Mouse (Mus musculus): ENCODE measurements around the gene Hyal2. TPM values are rescaled to one million over a fixed set of nuclear protein-coding genes. Genes with fewer than 3 reads are reported as not detected.
A peak's percentile ranks its signal among the peaks of the same experiment; 100 is the strongest.

Hyal2 gene
- polyA plus RNA-seq, 1 experiment from 2014 or later = 128 TPM

DNA sequence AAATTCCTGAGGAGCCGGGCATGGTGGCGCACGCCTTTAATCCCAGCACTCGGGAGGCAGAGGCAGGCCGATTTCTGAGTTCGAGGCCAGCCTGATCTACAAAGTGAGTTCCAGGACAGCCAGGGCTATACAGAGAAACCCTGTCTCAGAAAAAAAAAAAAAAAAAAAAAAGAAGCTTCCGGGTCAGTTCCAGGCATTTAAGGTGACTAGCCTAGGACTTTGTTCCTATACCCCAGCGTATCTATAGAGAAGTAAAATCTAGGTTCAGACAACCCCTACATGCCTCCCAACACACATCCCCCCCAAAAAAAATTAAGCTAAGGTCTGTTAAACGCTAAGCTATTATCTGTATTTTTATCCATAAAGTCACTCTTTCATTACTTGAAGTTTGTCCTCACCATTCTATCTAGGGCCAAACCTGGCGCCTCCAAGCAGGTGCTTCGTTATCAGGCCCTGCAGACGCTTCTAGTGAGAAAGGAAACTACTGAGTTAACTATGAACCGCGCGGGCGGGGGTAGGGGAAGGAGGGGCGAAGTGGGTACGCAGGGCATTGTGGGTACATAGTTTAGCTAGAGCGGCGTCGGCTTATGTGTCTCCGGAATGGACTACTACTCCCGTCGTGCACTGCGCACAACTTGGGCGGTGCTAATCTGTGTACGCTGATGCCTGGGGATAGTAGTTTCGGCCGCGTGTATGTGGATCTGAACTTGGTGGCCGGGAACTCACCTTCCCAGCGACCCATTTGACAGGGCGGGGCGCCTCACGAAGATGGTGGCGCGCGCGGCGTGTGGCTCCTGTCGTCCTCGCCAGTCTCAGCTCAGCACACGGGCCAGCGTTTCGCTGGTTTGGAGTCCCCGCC is 19.5 kb downstream of the Hyal2 start, which contains the start of gene Ifrd2:
Gene Ifrd2 (plus strand): TSS at position 669 of the 859 bp plus-strand sequence.
- DNase-seq (ENCODE audit: low spot score) (peak; percentile 95), ATAC-seq (ENCODE audit: insufficient read depth, low FRiP score, low TSS enrichment) (peak; percentile 96)
- Histone ChIP-seq H3K4me2 (ENCODE audit: low read depth) (peak within 1 kb of the TSS; percentile 89), H3K9ac (ENCODE audit: low read length) (peak within 1 kb of the TSS; percentile 57), H3K27ac (ENCODE audit: low read depth, low read length) (peak within 1 kb of the TSS; percentile 53; the same call in 1 of the 2 replicates), H3K4me1 (ENCODE audit: control insufficient read depth, insufficient read depth, low read length) (peaks cover 6% of the 10 kb centered on the region), H3K36me3 (ENCODE audit: control insufficient read depth, insufficient read depth, low read length) (peaks cover 8% of the 10 kb centered on the region), H3K9me3 (ENCODE audit: control insufficient read depth, low read length) (no peaks in the 10 kb centered on the region), H3K4me3 (ENCODE audit: low read depth, low read length) (peak within 1 kb of the TSS; percentile 78), H3K27me3 (ENCODE audit: control insufficient read depth, insufficient read depth, low read length) (no peaks in the 10 kb centered on the region)
- 13% methylated on average over 46 of the region's 46 CpGs for WGBS

DNA sequence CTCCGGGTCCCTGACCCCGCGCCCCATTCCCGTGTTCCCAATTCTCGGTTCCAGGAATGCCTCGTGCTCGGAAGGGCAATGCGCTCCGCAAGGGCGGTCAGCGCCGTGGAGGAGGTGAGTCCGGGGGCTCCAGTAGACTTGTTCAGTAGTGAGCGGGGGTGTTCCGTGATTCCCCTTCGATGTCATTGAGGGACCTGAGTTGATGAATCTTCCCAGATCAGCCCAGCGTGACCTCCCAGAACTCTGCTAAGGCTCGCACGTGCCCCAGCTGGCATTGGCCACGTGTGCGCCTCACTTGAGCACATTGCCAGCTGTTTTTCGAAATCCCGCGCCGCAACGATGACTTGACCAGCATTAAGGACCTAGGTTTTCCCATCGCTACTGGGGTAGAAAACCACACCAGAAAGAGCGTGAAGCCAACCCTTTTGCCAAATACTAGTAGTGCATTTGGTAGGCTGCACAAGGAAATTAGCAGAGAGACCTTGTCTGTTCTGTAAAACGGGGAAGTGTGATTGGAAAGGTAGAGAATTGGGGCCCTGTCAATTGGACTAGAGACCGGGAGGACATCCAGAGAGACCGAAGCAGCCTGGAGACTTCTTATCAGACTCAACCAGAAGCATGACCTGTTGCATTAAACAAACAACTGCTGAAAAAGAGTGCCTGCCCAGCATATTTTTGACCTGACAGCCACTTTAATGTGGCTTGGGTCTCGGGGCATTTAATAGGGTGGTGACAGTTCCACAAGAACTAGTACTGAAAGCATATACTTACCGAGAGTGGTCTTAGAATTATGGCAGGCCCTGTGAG is 20.3 kb downstream of the Hyal2 start:
- Histone ChIP-seq H3K9ac (ENCODE audit: low read length) (peak overlapping the region; percentile 57), H3K36me3 (ENCODE audit: control insufficient read depth, insufficient read depth, low read length) (peaks cover 12% of the 10 kb centered on the region), H3K4me3 (ENCODE audit: low read depth, low read length) (peak overlapping the region; percentile 78), H3K27ac (ENCODE audit: low read depth, low read length) (peak overlapping the region; percentile 53; the same call in 1 of the 2 replicates), H3K4me1 (ENCODE audit: control insufficient read depth, insufficient read depth, low read length) (peaks cover 6% of the 10 kb centered on the region), H3K9me3 (ENCODE audit: control insufficient read depth, low read length) (no peaks in the 10 kb centered on the region), H3K4me2 (ENCODE audit: low read depth) (peak overlapping the region; percentile 89), H3K27me3 (ENCODE audit: control insufficient read depth, insufficient read depth, low read length) (no peaks in the 10 kb centered on the region)
- WGBS = 6% methylated on average over 33 of the region's 33 CpGs
- DNase-seq (ENCODE audit: low spot score) = no peak
- peak; percentile 50 for ATAC-seq (ENCODE audit: insufficient read depth, low FRiP score, low TSS enrichment)

DNA sequence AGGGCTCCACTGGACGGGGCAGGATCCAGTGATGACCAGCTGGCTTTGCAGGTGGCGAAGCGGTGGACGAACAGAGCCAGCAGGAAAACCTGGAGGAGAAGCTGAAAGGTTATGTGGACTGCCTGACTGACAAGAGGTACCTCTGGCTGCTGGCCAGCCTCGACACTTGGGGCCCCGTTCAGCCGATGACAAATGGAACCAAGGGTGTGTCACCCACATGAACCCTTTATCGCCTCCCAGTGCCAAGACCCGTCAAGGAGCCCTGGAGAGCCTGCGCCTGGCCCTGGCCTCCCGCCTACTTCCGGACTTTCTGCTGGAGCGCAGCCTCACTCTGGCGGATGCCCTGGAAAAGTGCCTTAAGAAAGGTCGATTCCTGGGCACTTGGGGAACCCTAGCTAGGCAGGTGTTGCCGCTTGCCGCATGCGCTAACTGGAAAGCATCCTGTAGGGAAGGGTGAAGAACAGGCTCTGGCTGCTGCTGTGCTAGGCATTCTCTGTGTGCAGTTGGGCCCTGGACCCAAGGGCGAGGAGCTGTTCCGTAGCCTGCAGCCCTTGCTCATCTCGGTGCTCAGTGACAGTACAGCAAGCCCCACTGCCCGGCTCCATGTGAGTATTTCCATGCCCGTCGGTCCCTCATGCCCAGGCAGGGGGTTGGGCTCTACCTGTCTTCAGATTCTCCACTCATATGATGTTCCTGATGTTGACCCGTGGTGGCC is 22.5 kb downstream of the Hyal2 start:
- WGBS = 90% methylated on average over 25 of the region's 25 CpGs
- Histone ChIP-seq H3K4me1 (ENCODE audit: control insufficient read depth, insufficient read depth, low read length) (peaks cover 6% of the 10 kb centered on the region), H3K27ac (ENCODE audit: low read depth, low read length) (no peak overlapping the region), H3K4me2 (ENCODE audit: low read depth) (no peak overlapping the region), H3K4me3 (ENCODE audit: low read depth, low read length) (no peak overlapping the region), H3K9ac (ENCODE audit: low read length) (no peak overlapping the region), H3K9me3 (ENCODE audit: control insufficient read depth, low read length) (no peaks in the 10 kb centered on the region), H3K27me3 (ENCODE audit: control insufficient read depth, insufficient read depth, low read length) (no peaks in the 10 kb centered on the region), H3K36me3 (ENCODE audit: control insufficient read depth, insufficient read depth, low read length) (peaks cover 14% of the 10 kb centered on the region)
- ATAC-seq (ENCODE audit: insufficient read depth, low FRiP score, low TSS enrichment) = no peak
- DNase-seq (ENCODE audit: low spot score) = no peak

DNA sequence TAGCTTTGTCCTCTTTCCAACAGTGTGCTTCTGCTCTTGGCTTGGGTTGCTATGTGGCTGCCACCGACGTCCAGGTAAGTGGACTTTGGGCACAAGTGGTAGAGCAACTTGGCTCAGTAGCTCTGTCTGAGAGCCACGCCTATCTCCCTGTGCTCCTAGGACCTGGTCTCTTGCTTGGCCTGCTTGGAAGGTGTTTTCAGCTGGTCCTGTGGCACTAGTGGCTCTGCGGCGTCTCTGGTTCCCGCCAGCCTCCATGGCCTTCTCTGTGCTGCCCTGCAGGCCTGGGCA is 23.0 kb downstream of the Hyal2 start:
- no peak overlapping the region for H3K9ac ChIP-seq (ENCODE audit: low read length)
- no peaks in the 10 kb centered on the region for H3K27me3 ChIP-seq (ENCODE audit: control insufficient read depth, insufficient read depth, low read length)
- H3K36me3 ChIP-seq (ENCODE audit: control insufficient read depth, insufficient read depth, low read length) = peaks cover 14% of the 10 kb centered on the region
- ATAC-seq (ENCODE audit: insufficient read depth, low FRiP score, low TSS enrichment) (no peak), DNase-seq (ENCODE audit: low spot score) (no peak)
- H3K27ac ChIP-seq (ENCODE audit: low read depth, low read length) = no peak overlapping the region
- peaks cover 6% of the 10 kb centered on the region for H3K4me1 ChIP-seq (ENCODE audit: control insufficient read depth, insufficient read depth, low read length)
- H3K4me2 ChIP-seq (ENCODE audit: low read depth) = no peak overlapping the region
- no peaks in the 10 kb centered on the region for H3K9me3 ChIP-seq (ENCODE audit: control insufficient read depth, low read length)
- no peak overlapping the region for H3K4me3 ChIP-seq (ENCODE audit: low read depth, low read length)
- WGBS = 94% methylated on average over 6 of the region's 6 CpGs

DNA sequence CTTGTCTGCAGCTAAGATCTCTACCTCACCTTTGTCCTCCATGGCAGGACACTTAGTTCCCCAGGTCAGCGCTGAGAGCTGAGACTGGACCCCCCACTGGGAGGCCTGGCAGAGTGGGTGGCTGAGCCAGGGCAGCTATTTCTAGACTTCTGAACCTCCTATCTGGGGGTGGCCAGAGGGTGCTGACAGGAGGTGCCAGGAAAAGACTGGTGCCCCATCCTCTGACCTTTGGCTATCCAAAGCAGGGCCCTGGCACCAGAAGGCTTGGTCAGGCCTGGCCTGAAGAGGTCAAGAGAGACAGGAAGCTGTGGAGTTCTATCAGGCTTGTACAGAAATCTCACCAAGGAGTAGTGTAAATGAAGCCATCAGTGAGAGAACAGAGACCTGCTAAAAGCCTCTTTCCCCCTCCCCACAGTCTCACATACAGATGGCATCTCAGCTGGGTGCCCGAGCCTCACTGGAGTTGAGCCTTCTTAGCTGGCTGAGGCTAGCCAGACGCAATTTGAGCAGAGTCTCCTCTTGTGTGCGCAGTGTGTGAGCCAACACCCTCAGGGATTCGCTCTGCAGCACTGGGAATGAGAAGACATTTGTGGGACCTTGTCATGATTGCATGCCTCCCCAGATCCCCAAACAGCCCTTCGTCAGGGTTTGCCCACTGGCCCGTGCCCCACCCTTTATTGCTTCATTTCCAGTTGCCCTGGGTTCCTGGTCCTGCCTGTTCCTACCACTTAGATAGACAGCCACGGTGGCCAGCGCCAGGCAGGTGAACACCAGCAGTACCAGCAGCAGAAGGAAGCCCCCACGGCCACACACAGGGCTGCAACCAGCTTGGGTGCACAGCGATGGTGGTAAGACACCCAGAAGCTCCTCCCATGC is 25.6 kb downstream of the Hyal2 start:
- Histone ChIP-seq H3K36me3 (ENCODE audit: control insufficient read depth, insufficient read depth, low read length) (peaks cover 14% of the 10 kb centered on the region), H3K4me2 (ENCODE audit: low read depth) (no peak overlapping the region), H3K27ac (ENCODE audit: low read depth, low read length) (no peak overlapping the region), H3K9ac (ENCODE audit: low read length) (no peak overlapping the region), H3K9me3 (ENCODE audit: control insufficient read depth, low read length) (no peaks in the 10 kb centered on the region), H3K27me3 (ENCODE audit: control insufficient read depth, insufficient read depth, low read length) (no peaks in the 10 kb centered on the region), H3K4me1 (ENCODE audit: control insufficient read depth, insufficient read depth, low read length) (peaks cover 3% of the 10 kb centered on the region), H3K4me3 (ENCODE audit: low read depth, low read length) (no peak overlapping the region)
- DNase-seq (ENCODE audit: low spot score) = no peak
- WGBS = 79% methylated on average over 11 of the region's 11 CpGs
- no peak for ATAC-seq (ENCODE audit: insufficient read depth, low FRiP score, low TSS enrichment)

DNA sequence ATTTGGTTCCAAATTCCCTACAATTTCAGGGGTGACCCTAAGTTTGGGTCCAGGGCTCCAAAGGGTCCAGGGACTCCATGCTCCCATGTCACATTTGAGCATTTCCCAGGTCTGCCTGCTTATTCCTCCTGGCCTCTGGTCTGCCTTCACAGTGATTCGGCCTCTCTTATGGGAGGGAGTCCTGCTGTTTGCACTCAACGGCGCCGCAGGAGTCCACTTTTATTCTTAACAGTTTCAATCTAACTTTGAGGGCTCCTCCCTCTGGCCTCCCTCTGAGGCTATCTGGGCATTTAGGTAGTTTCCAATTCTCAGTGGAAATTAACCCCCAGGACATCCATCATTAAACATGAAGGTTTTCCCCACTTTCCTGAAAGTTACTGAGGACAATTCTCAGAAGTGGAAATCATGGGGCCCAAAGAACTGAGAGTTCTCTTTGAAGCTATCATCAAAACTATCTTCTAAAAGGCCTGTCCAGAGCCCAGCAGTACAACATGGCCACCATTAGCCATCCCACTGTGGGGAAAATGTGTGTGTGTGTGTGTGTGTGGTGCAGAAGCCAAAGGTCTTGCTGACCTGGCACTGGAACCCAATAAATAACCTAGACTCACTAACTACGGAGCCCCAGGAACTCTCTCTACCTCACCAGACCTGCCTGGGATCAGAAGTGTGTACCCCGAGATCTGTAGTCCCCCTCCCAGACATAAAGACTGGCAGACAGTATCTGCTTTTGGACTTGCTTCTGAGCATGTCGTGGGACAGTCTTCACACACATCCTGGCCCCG is 26.7 kb downstream of the Hyal2 start:
- Histone ChIP-seq H3K4me1 (ENCODE audit: control insufficient read depth, insufficient read depth, low read length) (no peaks in the 10 kb centered on the region), H3K4me2 (ENCODE audit: low read depth) (no peak overlapping the region), H3K27ac (ENCODE audit: low read depth, low read length) (no peak overlapping the region), H3K4me3 (ENCODE audit: low read depth, low read length) (no peak overlapping the region), H3K36me3 (ENCODE audit: control insufficient read depth, insufficient read depth, low read length) (peaks cover 14% of the 10 kb centered on the region), H3K9me3 (ENCODE audit: control insufficient read depth, low read length) (no peaks in the 10 kb centered on the region), H3K27me3 (ENCODE audit: control insufficient read depth, insufficient read depth, low read length) (no peaks in the 10 kb centered on the region), H3K9ac (ENCODE audit: low read length) (no peak overlapping the region)
- WGBS = 67% methylated on average over 8 of the region's 8 CpGs
- DNase-seq (ENCODE audit: low spot score) = no peak
- no peak for ATAC-seq (ENCODE audit: insufficient read depth, low FRiP score, low TSS enrichment)

DNA sequence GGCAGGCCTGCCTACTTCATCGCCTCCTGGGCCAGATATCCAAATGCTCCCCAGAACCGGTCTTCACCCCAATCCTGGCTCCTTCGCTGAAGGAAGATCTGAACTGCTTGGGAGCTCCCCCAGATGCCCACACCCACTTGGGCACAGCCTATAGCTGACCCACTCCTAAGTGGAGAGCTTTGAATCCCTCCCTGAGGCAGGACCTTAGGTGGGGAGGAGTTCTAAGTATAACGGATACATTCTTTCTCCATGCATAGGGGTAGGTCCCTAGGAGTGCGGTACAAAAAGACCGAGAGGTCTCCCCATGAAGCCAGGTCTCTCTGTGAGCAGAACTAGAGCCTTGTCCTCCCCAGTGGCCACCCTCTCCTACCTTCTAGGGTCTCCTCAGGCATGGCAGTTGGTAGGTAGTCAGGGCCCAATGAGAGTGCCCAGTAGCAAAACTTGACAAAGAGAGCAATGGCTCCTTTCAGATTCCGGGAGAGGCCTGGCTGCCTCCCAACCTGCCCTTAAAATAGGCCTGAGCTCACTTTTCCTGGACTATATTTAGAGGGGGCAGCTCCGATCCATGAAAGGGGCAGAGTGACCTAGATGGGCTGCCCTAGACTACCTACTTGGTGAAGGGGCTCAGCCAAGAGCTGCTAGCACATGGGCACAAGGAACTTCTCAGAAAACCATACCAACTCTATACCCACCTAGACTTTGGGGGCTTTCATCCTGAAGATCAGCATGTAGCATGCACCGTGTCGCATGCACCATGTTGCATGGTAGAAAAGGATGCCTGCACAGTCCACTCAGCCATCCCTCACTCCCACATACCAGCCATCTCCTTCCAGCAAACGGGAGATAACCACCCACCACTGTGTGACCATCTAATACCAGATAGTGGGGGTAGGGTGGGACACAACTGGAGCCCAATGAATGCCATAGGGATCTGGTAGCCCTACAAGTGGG is 29.1 kb downstream of the Hyal2 start:
- H3K36me3 ChIP-seq (ENCODE audit: control insufficient read depth, insufficient read depth, low read length) = peaks cover 9% of the 10 kb centered on the region
- no peaks in the 10 kb centered on the region for H3K9me3 ChIP-seq (ENCODE audit: control insufficient read depth, low read length)
- 94% methylated on average over 11 of the region's 11 CpGs for WGBS
- no peak overlapping the region for H3K4me3 ChIP-seq (ENCODE audit: low read depth, low read length)
- no peak overlapping the region for H3K4me2 ChIP-seq (ENCODE audit: low read depth)
- no peaks in the 10 kb centered on the region for H3K4me1 ChIP-seq (ENCODE audit: control insufficient read depth, insufficient read depth, low read length)
- no peak overlapping the region for H3K9ac ChIP-seq (ENCODE audit: low read length)
- no peaks in the 10 kb centered on the region for H3K27me3 ChIP-seq (ENCODE audit: control insufficient read depth, insufficient read depth, low read length)
- no peak for DNase-seq (ENCODE audit: low spot score)
- no peak for ATAC-seq (ENCODE audit: insufficient read depth, low FRiP score, low TSS enrichment)
- 0 out of 2 replicates have a peak overlapping the region, but pooled peaks have one; percentile 14 for H3K27ac ChIP-seq (ENCODE audit: low read depth, low read length)

Data from neural tube, embryonic 11.5 days (tissue).